Mouse (Mus musculus): ENCODE measurements around the gene Pum3. TPM values are rescaled to one million over a fixed set of nuclear protein-coding genes. Genes with fewer than 3 reads are reported as not detected.
"Not testable (repeated sequence)": the region's sequence is repeated elsewhere in the genome, so short reads cannot be mapped to it uniquely, and the experiment has no call there.

Gene Pum3
- polyA plus RNA-seq, 1 experiment from 2014 or later = 74.3 TPM

- 66% methylated on average over 2 of the region's 2 CpGs for WGBS (ENCODE audit: insufficient replicate concordance)
- H3K36me3 ChIP-seq = peaks cover 95% of the 10 kb centered on the region
- no peak overlapping the region for H3K4me2 ChIP-seq
Measured at GRCm38 (mm10) chr19:27391344-27391743, 38.3 kb downstream of the Pum3 start.

DNA sequence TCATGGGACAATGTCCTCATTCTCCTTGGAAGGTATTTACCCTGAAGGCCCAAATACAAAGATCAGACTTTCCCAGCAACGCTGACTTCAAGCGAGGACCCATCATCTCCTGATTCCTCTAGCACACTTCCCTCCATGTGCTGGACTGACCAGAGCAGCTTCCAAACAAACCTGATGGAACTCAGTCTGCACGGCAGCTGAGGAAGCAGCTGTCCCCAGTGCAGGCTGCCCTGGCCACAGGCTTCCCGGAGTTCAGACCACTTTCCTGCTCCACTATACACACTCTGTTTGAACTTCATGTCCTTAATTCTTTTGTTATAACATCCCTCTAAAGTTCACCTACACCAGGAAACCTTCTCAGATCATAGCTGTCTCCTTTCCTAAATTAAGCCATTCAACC, 40.1 kb downstream of the Pum3 start:
- H3K4me1 ChIP-seq; H3K4me2 ChIP-seq; H3K27me3 ChIP-seq (replicated peaks); H3K9ac ChIP-seq; H3K27ac ChIP-seq; H3K9me3 ChIP-seq (replicated peaks); ATAC-seq; H3K4me3 ChIP-seq: not testable (repeated sequence)
- WGBS (ENCODE audit: insufficient replicate concordance) = 85% methylated on average over 4 of the region's 4 CpGs
- H3K36me3 ChIP-seq = peaks cover 94% of the 10 kb centered on the region

More at GRCm38 (mm10) chr19:27391344-27391743, 38.3 kb downstream of the Pum3 start:
- Histone ChIP-seq H3K9me3 (replicated peaks) (no peaks in the 10 kb centered on the region), H3K27me3 (replicated peaks) (no peaks in the 10 kb centered on the region), H3K4me1 (no peaks in the 10 kb centered on the region), H3K9ac (no peak overlapping the region), H3K4me3 (no peak overlapping the region), H3K27ac (no peak overlapping the region)
- ATAC-seq = no peak

DNA sequence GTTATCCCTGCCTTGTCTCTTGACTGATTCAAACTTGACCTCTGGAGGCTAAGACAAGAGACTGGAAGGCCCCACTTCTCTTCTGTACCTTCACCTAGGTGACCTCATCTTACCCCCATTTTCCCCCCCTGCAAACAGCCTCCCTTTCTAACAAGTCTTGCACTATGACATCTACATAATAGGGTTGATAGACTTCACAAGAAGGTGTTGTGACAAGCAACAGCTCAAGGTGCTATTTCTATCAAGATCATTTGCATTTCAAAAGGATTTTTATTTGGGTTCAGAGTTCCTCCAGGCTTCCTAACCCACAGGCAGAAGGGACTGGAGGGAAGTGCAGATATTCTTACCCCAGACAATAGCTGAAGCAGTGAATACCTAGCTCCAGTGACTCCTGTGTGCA, 44.3 kb downstream of the Pum3 start:
- Histone ChIP-seq H3K4me3 (no peak overlapping the region), H3K4me2 (no peak overlapping the region), H3K9ac (no peak overlapping the region), H3K27me3 (replicated peaks) (no peaks in the 10 kb centered on the region), H3K4me1 (no peaks in the 10 kb centered on the region), H3K36me3 (peaks cover 57% of the 10 kb centered on the region), H3K9me3 (replicated peaks) (no peaks in the 10 kb centered on the region), H3K27ac (no peak overlapping the region)
- no peak for ATAC-seq

DNA sequence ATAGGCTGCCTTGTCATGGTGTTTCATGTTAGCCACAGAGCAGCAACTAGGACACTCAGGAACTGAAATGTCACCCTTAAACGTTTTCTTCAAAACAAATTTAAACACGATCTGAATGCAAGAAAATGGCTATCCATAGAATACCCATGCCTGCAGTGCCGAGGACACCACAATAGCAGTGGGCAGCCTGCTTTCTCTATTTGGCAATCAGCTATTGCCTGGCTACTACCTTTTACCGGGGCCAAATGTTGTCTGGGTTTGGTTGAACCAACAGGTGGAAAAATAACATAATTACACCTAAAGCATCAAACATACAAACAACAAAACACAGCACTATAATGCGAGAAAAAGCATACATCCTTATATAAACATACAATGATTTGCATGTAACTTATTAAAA, 46.4 kb downstream of the Pum3 start:
- ATAC-seq = no peak
- Histone ChIP-seq H3K27ac (no peak overlapping the region), H3K4me1 (no peaks in the 10 kb centered on the region), H3K9ac (no peak overlapping the region), H3K4me2 (no peak overlapping the region), H3K27me3 (replicated peaks) (no peaks in the 10 kb centered on the region), H3K9me3 (replicated peaks) (no peaks in the 10 kb centered on the region), H3K36me3 (peaks cover 37% of the 10 kb centered on the region), H3K4me3 (no peak overlapping the region)
- WGBS (ENCODE audit: insufficient replicate concordance) = 74% methylated on average over 5 of the region's 5 CpGs

DNA sequence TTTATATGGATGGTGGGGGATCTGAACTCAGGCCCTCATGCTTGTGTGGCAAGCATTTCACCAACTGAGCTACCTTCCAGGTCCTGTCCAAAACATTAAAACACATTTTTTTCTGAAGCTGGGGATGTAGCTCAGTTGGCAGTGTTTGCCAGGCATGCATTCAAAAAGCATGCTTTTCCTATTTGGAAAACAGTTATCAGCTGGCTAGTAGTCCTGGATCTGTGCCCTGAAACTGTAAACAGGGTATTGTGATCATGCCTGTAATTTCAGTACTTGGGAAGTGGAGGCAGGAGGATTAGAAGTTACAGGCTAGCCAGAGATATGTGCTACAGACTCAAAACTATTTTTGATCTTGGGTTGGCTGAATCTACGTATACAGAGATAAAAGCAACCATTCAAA, 47.5 kb downstream of the Pum3 start:
- H3K36me3 ChIP-seq = peaks cover 27% of the 10 kb centered on the region
- H3K4me1 ChIP-seq = no peaks in the 10 kb centered on the region
- 77% methylated on average over 1 of the region's 1 CpGs for WGBS (ENCODE audit: insufficient replicate concordance)
- H3K27ac ChIP-seq = no peak overlapping the region
- no peaks in the 10 kb centered on the region for H3K27me3 ChIP-seq (replicated peaks)
- no peak overlapping the region for H3K4me2 ChIP-seq
- ATAC-seq = no peak
- no peak overlapping the region for H3K9ac ChIP-seq
- H3K9me3 ChIP-seq (replicated peaks) = no peaks in the 10 kb centered on the region
- H3K4me3 ChIP-seq = no peak overlapping the region

DNA sequence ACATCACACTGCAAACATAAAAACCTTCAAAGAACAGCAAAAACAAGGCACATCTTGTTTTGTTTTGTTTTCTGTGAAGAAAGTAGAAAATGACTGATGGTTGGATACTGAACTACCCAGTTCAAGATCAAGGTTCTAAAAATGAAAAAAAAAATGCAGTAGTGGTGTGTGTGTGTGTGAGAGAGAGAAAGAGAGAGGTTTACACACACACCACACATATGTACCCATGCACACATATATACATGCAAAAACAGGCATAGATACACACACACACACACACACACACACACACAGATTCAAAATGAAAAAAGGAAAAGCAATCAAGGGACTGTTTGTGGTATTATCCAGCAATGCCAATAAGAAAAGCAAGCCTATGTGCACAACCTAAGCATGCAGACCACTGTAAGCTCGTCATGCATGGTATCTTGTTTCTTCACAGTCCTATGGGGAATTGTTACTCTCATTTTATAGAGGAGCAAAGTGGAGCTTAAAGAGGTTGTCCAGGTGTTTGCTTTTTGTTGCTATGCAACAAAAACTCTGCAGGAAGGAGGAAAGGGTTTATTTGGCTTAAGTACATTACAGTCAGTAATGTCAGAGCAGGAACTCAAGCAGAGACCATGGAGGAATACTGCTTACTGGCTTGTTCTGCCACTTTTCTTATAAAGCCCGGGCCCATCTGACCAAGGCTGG, 49.8 kb downstream of the Pum3 start:
- Histone ChIP-seq H3K9ac (no peak overlapping the region), H3K4me1 (no peaks in the 10 kb centered on the region), H3K36me3 (peaks cover 4% of the 10 kb centered on the region; the same call in 1 of the 2 replicates), H3K4me2 (no peak overlapping the region), H3K27ac (no peak overlapping the region), H3K4me3 (no peak overlapping the region), H3K9me3 (replicated peaks) (no peaks in the 10 kb centered on the region), H3K27me3 (replicated peaks) (no peaks in the 10 kb centered on the region)
- no peak for ATAC-seq
- 75% methylated on average over 2 of the region's 2 CpGs for WGBS (ENCODE audit: insufficient replicate concordance)

- no peak overlapping the region for H3K9ac ChIP-seq
Measured at GRCm38 (mm10) chr19:27370784-27371183, 58.8 kb downstream of the Pum3 start.

DNA sequence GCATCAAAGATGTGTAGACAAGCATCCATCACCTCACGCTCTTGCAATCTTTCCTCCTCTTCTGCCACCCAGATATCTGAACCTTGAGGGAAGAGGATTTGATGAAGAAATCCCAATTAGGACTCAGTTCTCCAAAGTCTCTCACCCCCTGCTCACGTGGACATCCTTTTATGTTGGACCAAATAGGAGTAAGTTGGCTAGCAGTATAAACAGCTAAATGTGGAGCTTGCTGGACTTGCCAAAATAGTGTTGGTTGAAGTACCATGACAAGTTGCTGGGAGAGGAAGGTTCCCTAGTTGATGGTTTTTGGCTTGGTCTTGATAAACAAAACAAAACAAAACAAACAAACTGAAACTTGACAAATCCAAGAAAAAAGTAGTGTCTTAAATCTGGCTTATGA, 59.5 kb downstream of the Pum3 start:
- WGBS (ENCODE audit: insufficient replicate concordance) = 56% methylated on average over 2 of the region's 2 CpGs
- no peaks in the 10 kb centered on the region for H3K36me3 ChIP-seq
- H3K4me2 ChIP-seq = no peak overlapping the region
- H3K9me3 ChIP-seq (replicated peaks) = no peaks in the 10 kb centered on the region
- H3K27ac ChIP-seq = no peak overlapping the region
- H3K9ac ChIP-seq = no peak overlapping the region
- no peak for ATAC-seq
- H3K4me3 ChIP-seq = no peak overlapping the region
- no peaks in the 10 kb centered on the region for H3K4me1 ChIP-seq
- no peaks in the 10 kb centered on the region for H3K27me3 ChIP-seq (replicated peaks)

More at GRCm38 (mm10) chr19:27370784-27371183, 58.8 kb downstream of the Pum3 start:
- H3K4me1 ChIP-seq = no peaks in the 10 kb centered on the region
- no peaks in the 10 kb centered on the region for H3K36me3 ChIP-seq
- H3K9me3 ChIP-seq (replicated peaks) = no peaks in the 10 kb centered on the region
- no peak overlapping the region for H3K4me2 ChIP-seq
- no peak overlapping the region for H3K4me3 ChIP-seq
- WGBS (ENCODE audit: insufficient replicate concordance) = 71% methylated on average over 2 of the region's 2 CpGs
- ATAC-seq = no peak
- no peak overlapping the region for H3K27ac ChIP-seq
- no peaks in the 10 kb centered on the region for H3K27me3 ChIP-seq (replicated peaks)

DNA sequence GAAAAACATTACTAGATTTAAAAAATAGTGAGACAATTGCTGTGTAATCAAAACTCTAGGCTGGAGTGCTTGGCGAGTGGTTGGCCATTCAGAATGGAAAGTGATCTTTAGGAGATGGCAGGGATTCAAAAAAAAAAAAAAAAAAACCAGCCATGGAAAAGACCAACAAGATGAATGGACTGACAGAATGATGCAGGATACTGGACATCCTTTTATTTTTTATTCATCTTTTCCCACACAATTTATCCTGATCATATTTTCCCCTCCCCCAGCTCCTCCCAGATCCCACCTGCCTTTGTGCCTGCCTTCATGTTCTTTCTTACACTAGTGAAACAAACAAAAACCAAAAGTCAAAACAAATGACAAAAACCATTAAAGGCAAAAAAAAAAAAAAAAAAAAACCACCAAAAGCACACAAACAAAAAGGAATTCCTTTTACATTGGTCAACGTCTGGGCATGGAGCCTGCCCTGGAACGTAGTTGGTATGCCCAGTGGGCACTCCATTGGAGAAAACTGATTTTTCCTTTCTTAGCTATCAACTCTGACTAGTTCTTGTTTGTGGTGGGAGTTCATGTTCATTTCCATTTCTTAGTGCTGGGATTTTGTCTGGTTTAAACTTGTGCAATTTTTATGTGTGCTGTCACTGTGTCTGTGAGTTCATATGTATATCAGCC, 60.0 kb downstream of the Pum3 start:
- no peak for ATAC-seq
- 71% methylated on average over 3 of the region's 3 CpGs for WGBS (ENCODE audit: insufficient replicate concordance)
- H3K4me3 ChIP-seq = no peak overlapping the region
- no peaks in the 10 kb centered on the region for H3K9me3 ChIP-seq (replicated peaks)
- H3K9ac ChIP-seq = no peak overlapping the region
- H3K36me3 ChIP-seq = no peaks in the 10 kb centered on the region
- H3K4me1 ChIP-seq = no peaks in the 10 kb centered on the region
- no peaks in the 10 kb centered on the region for H3K27me3 ChIP-seq (replicated peaks)
- H3K4me2 ChIP-seq = no peak overlapping the region
- H3K27ac ChIP-seq = no peak overlapping the region

- Histone ChIP-seq H3K36me3 (no peaks in the 10 kb centered on the region), H3K27me3 (replicated peaks) (no peaks in the 10 kb centered on the region), H3K27ac (no peak overlapping the region), H3K9me3 (replicated peaks) (no peaks in the 10 kb centered on the region), H3K4me1 (no peaks in the 10 kb centered on the region), H3K4me2 (no peak overlapping the region), H3K4me3 (no peak overlapping the region), H3K9ac (no peak overlapping the region)
- no peak for ATAC-seq
- 69% methylated on average over 10 of the region's 10 CpGs for WGBS (ENCODE audit: insufficient replicate concordance)
Measured at GRCm38 (mm10) chr19:27366113-27366746, 63.4 kb downstream of the Pum3 start.

GRCm38 (mm10) chr19:27364521-27364931, 65.1 kb downstream of the Pum3 start:
- ATAC-seq = peak; percentile 63
- H3K9ac ChIP-seq = no peak overlapping the region
- no peaks in the 10 kb centered on the region for H3K9me3 ChIP-seq (replicated peaks)
- no peaks in the 10 kb centered on the region for H3K4me1 ChIP-seq
- H3K4me3 ChIP-seq = no peak overlapping the region
- no peak overlapping the region for H3K27ac ChIP-seq
- 35% methylated on average over 8 of the region's 8 CpGs for whole genome bisulfite sequencing (ENCODE audit: insufficient replicate concordance)
- H3K36me3 ChIP-seq = no peaks in the 10 kb centered on the region
- H3K4me2 ChIP-seq = no peak overlapping the region
- no peaks in the 10 kb centered on the region for H3K27me3 ChIP-seq (replicated peaks)

DNA sequence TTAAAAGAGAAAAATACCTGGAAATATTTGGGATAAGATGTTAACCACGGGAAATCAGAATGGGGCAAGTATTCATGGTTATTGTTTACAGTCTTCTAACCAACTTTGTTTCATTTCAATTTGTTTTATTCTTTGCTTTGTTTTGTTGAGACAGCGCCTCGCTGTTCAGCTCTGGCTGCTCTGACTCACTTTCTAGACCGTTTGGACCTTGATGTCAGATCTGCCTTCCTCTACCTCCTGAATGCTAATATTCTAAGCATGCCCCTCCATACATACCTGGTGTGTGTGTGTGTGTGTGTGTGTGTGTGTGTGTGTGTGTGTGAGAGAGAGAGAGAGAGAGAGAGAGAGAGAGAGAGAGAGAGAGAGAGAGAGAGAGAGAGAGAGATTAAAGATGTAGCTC, 65.7 kb downstream of the Pum3 start:
- no peak for ATAC-seq

More for the DNA sequence above, 65.7 kb downstream of the Pum3 start:
- Histone ChIP-seq H3K4me3 (no peak overlapping the region), H3K27me3 (replicated peaks) (no peaks in the 10 kb centered on the region), H3K4me2 (no peak overlapping the region), H3K27ac (no peak overlapping the region), H3K9me3 (replicated peaks) (no peaks in the 10 kb centered on the region), H3K9ac (no peak overlapping the region), H3K4me1 (no peaks in the 10 kb centered on the region), H3K36me3 (no peaks in the 10 kb centered on the region)
- 61% methylated on average over 4 of the region's 4 CpGs for WGBS (ENCODE audit: insufficient replicate concordance)
